Mouse (Mus musculus) heart, postnatal 0 days (tissue): Measurements from ENCODE around the gene Wdr18.

ENCODE experiments used
- CTCF ChIP-seq: IDR thresholded peaks from 2 replicates; pipeline ENCODE4 v1.5.1; 2016; ENCODE audit warnings: antibody characterized with exemption, control low read depth, low read depth
- EP300 ChIP-seq: IDR thresholded peaks from 2 replicates; pipeline ENCODE4 v1.6.1; 2016; ENCODE audit warnings: antibody characterized with exemption, low read depth

- TF ChIP-seq CTCF (no peak), EP300 (no peak)
Measured at GRCm38 (mm10) chr10:79991099-79991498, 31.1 kb downstream of the Wdr18 start.
